In genomic region chr9:84359879-84360278, GRCm38 (mm10) we compare ENCODE assay signal across 20 mouse cellular contexts.
DNase-seq lines count a peak whose midpoint lies in the region; ATAC-seq lines count a peak whose summit lies in the region.
"Had no signal": no experiment of that assay in that cellular context is flagged by ENCODE, and none has a peak within 500 bp of the region (broad histone marks: within the 10 kb centered on the region; RNA-seq: fewer than 3 reads in every experiment).

No protein-coding gene starts in this region.

- H3K9me3 ChIP-seq in kidney, embryonic 15.5 days (replicated peaks), result no peaks in the 10 kb centered on the region
- H3K9me3 ChIP-seq in midbrain, embryonic 15.5 days, result no peaks in the 10 kb centered on the region
- H3K9me3 ChIP-seq: forebrain, embryonic 15.5 days; limb, embryonic 10.5 days; midbrain, embryonic 12.5 days had no signal

- ATAC-seq in kidney, embryonic 15.5 days (replicated peaks; ENCODE audit: low FRiP score), result 0 out of 2 replicates have a peak, but pooled peaks have one; percentile 33
- ATAC-seq in midbrain, embryonic 15.5 days (replicated peaks), result no peak
- ATAC-seq: forebrain, embryonic 15.5 days; hindbrain, postnatal 0 days had no signal

- no peaks in the 10 kb centered on the region for H3K27me3 ChIP-seq in kidney, embryonic 15.5 days
- H3K27me3 ChIP-seq in midbrain, embryonic 15.5 days (replicated peaks), result no peaks in the 10 kb centered on the region
- H3K27me3 ChIP-seq: forebrain, embryonic 15.5 days; midbrain, embryonic 12.5 days had no signal

- H3K4me2 ChIP-seq in kidney, embryonic 15.5 days, result no peak overlapping the region
- H3K4me2 ChIP-seq in midbrain, embryonic 15.5 days, result no peak overlapping the region
- H3K4me2 ChIP-seq: forebrain, embryonic 15.5 days; midbrain, embryonic 12.5 days had no signal

- WGBS in kidney, embryonic 15.5 days, result 54% methylated on average over 3 of the region's 3 CpGs
- 57% methylated on average over 3 of the region's 3 CpGs for WGBS in midbrain, embryonic 15.5 days

- H3K9ac ChIP-seq in kidney, embryonic 15.5 days, result no peak overlapping the region
- H3K9ac ChIP-seq in midbrain, embryonic 15.5 days, result no peak overlapping the region
- H3K9ac ChIP-seq: forebrain, embryonic 15.5 days; midbrain, embryonic 12.5 days had no signal

- H3K27ac ChIP-seq in kidney, embryonic 15.5 days, result no peak overlapping the region
- H3K27ac ChIP-seq in midbrain, embryonic 15.5 days, result no peak overlapping the region
- H3K27ac ChIP-seq: forebrain, embryonic 15.5 days; hindbrain, postnatal 0 days; limb, embryonic 10.5 days; midbrain, embryonic 12.5 days had no signal

- H3K4me1 ChIP-seq in kidney, embryonic 15.5 days, result no peaks in the 10 kb centered on the region
- no peaks in the 10 kb centered on the region for H3K4me1 ChIP-seq in midbrain, embryonic 15.5 days
- H3K4me1 ChIP-seq: forebrain, embryonic 15.5 days; limb, embryonic 10.5 days; midbrain, embryonic 12.5 days had no signal

- peak; percentile 22 to 47 for DNase-seq in cerebellum, postnatal 14 days
- DNase-seq in cerebellum, postnatal 4 days (ENCODE audit: low spot score in 2 of 2), result no peak
- DNase-seq in kidney, adult 8-10 months, result no peak
- DNase-seq in 3T3-L1 (ENCODE audit: low read depth, low spot score), result peak; percentile 53
- peak; percentile 32 for DNase-seq in brain, adult 2 months (ENCODE audit: low read depth, low spot score)
- no peak for DNase-seq in right cerebral cortex, postnatal 25 days
- DNase-seq: B cell, adult 2 months; cerebellum, adult 8-10 months; kidney, adult 11 months; kidney, postnatal 10 days; lung, adult 2 months; lung, postnatal 14 days; thymus, adult 18-20 months; thymus, postnatal 4 days had no signal

- H3K4me3 ChIP-seq in kidney, embryonic 15.5 days (replicated peaks), result no peak overlapping the region
- H3K4me3 ChIP-seq in midbrain, embryonic 15.5 days, result no peak overlapping the region
- H3K4me3 ChIP-seq: forebrain, embryonic 15.5 days; limb, embryonic 10.5 days; midbrain, embryonic 12.5 days had no signal

- no peaks in the 10 kb centered on the region for H3K36me3 ChIP-seq in kidney, embryonic 15.5 days
- H3K36me3 ChIP-seq in midbrain, embryonic 15.5 days (replicated peaks), result no peaks in the 10 kb centered on the region
- H3K36me3 ChIP-seq: forebrain, embryonic 15.5 days; limb, embryonic 10.5 days; midbrain, embryonic 12.5 days had no signal

Comparison
In these comparisons a context has a peak if more than half of its experiments do, and no peak if none do; other contexts are left out.
1. DNase-seq: peak in cerebellum, postnatal 14 days (2 of 2), 3T3-L1 (single experiment) and brain, adult 2 months (single experiment); none in cerebellum, postnatal 4 days (0 of 2), kidney, adult 8-10 months (0 of 2) and right cerebral cortex, postnatal 25 days (single experiment).